Mouse (Mus musculus): ENCODE results near the gene Cmtm1.
A peak's percentile ranks its signal among the peaks of the same experiment; 100 is the strongest.
"Not testable (repeated sequence)": the region's sequence is repeated elsewhere in the genome, so short reads cannot be mapped to it uniquely, and the experiment has no call there.

Cmtm1 gene

DNA sequence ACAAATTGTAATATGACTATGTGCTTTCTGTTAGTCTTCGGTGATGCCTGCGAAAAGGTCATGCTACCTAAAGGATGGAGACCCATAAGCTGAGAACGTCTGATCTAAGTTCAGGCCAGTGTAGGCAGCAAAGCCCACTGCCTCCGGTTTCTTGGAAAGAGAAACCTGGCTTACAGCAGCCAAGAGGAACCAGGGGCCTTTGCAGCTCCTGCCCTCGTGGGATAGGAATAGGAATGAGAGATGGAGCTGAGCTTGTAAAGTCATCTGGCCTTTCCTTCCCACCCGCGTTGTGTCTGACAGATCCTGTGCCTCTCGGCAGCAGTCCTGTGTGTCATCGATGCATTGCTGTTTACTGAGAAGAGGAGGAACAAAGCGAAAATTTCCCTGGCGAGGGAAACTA is 11.3 kb upstream of the Cmtm1 start, which contains the start of gene Gm11020:
Gene Gm11020, plus strand, starts transcription at position 301 of the 400 bp plus-strand sequence.
- DNase-seq (ENCODE audit: low spot score in 2 of 2) = not testable (repeated sequence)

DNA sequence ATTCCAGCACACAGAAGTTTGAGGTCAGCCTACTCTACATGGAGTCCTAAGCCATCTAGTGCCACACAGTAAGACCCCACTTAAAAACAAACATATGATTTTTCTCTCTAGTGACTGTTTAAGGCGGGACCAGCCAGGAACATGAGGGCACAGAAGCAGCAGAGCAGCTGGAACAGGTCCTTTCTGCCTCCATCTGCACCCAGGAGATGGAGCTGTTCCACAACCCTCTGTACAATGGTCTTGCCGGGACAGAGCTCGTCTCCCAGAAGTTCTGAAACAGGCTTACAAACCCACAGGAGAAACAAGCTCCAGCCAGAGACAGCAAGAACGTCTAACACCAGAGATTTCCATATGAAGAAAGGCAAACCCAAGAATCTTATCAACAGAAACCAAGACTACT is 3.4 kb upstream of the Cmtm1 start:
- no peak for DNase-seq (ENCODE audit: low spot score in 2 of 2)

DNA sequence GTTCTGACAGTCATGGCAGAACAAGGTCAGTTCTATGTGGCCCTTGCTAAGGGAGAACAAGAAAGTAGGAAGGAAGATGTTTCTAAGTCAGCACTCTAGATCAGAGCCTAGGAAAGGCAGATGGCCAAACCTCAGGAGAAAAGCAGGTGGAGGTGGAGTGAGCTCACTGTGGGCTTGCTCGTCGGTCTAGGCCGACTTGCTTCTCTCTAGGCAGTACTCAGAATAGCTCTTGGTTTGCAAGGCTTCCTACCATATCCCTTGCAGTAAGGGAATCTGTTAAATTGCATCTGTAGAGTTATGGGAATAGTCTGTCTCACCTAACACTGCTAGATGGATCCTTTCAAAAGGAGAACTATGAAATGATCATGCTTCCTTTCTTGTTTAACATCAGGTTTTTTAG is 2.1 kb upstream of the Cmtm1 start:
- not testable (repeated sequence) for DNase-seq (ENCODE audit: low spot score in 2 of 2)

DNA sequence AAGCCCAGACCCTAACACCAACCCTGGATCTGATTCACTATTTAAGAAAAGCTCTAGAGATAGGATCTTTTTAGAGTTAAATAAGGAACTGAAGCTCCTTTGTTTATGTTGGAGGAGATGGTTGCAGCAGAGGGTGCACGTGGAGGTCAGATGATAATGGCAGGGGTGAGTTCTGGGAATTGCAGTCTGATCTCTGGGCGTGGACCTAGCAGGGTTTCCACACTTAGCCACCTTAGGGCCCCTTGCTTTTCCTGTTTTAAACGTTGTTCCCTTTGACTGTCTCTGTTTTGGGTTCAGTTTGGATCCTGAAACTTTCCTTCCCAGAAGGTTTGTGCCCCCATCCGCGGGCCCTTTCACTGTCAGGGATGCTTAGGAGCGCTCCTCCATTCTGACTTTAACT is 1.6 kb downstream of the Cmtm1 start:
- DNase-seq (ENCODE audit: low spot score in 2 of 2) = not testable (repeated sequence)

DNA sequence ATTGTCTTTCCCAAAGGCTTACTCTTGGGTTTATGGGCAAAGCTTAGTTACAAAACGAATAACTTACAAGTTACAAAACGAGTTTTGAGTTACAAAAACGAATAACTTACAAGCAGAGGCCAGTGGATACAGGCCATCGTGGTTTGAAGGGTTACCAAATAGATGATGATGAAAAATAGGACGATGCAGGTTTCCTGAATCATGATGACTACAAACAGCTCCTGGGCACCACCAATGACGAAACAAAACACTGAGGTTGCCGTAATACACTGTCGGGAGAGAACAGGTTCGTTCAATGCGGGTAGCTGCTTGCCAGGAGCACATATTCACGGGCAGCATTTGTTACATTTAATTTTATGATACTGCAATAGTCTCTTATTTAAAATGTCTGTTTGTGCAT is 5.0 kb downstream of the Cmtm1 start:
- no peak for DNase-seq (ENCODE audit: low spot score in 2 of 2)

DNA sequence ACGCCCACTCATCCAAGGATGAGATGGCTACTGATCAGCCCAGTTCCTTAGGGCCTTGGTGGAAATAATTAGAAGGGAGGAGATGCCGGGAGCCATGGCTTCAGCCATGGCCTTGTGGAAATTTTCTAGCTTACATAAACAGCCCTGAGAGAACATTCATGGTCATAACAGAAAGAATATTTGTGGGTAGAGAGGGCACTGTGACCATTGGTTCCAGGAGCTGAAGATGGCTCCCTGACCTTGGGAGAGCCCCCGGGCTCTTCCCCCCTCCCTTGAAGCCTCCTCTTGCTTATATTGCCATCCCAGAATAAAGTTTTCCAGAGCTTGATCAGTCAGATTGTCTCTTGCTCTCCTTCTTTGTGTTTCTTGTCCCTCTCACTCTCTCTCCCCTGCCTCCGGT is 7.4 kb downstream of the Cmtm1 start:
- not testable (repeated sequence) for DNase-seq (ENCODE audit: low spot score in 2 of 2)

DNA sequence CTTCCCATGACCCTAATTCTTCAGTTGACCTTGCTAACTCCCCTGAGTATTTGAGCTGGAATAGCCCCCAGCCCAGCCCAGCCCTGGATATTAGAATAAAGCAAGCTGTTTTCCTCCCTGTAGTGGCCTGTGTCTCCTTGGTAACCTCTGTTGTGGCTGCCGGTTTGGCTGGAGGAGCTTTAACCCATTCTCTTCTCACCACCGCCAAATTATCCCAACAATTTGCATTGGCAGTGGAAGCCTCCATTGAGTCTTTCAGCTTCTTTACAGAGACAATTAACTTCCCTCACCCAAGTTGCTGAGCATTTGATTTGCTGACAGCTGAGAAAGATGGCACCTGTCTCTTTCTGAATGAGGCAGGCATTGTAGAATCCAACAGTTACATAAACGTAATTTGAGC is 8.4 kb downstream of the Cmtm1 start:
- not testable (repeated sequence) for DNase-seq (ENCODE audit: low spot score in 2 of 2)

DNA sequence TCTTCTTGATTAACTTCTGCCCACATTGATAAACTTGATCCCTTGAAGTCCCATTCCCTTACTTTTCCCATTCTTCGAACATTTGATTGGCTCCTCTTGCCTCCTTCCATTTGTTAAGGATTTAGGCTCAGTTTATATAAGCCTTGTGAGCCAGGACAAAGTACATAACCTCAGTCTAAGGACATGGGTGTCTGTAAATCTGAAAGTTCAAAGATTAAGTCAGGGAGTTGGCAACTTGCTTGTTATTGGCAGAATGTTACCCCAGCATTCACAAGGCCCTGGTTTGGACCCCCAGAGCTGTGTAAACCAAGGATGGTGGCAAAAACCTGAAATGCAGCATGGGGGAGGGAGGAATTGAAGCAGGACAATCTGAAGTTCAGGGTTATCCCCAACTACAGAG is 15.5 kb downstream of the Cmtm1 start:
- no peak for DNase-seq (ENCODE audit: low spot score in 2 of 2)

DNA sequence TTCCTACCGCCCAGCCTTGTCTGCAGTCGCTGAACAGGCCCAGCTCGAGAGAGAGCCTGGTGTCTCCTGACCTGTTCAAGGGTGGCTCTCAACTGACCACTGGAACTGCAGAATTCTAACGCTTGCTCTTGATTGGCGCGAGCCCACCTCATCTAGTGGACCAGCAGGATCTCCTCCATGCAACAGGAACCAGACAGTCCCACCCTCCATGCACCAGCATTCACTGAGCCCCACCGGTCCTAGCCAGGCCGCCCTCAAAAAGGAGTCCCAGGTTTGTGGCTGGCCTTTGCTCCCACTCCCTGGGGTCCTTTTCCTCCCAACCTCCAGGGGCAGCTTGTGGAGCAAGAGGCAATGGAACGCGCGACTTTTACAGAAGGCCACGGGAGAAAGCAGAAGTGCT is 16.9 kb downstream of the Cmtm1 start, which contains the start of gene Cmtm2a:
Gene Cmtm2a, minus strand, starts transcription at position 101 of the 400 bp plus-strand sequence.
- DNase-seq (ENCODE audit: low spot score in 2 of 2) = not testable (repeated sequence)

DNA sequence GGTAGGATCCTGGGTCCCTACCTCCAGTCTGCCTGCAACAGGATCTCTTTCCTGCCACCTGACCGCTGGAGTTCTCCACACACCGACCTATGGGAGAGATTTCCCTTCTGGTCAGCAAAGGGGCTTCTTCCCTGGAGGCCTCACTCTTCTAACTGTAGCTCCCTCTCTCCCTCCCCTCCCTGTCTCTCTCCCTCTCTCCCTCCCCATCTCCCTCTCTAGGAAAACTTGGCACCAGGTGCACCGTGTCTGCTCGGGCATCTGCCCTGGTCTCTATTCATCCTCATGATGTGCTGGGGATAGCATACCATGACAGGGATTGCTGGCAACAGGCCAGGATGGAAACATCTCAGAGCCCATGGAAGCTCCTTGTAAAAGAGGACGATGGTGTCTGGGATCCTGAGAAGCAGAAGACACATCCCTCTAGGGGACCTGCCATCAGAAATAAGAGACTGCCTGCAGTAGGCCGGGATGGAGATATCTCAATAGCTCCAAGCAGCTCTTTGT is 41.0 kb downstream of the Cmtm1 start:
- DNase-seq (ENCODE audit: low spot score in 2 of 2) = no peak

DNA sequence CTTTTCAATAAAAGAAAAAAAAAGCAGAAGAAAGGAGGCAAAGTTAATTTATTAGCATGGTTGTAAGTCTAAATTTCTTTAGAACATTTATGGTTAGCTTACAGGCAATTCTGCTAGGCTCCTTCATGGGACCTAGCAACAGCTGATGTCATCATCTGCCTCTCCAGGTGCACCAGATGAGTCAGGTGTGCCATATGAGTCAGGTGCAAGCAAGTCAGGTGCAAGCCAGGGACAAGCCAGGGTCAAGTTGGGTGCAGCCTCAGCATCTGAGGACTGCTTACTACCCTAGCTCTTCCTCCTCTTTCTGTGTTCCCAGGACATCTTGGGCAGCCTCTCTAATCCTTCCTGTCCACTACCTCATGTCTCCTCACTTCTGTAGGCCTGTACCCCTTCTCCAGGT is 41.6 kb downstream of the Cmtm1 start:
- DNase-seq (ENCODE audit: low spot score in 2 of 2) = no peak

DNA sequence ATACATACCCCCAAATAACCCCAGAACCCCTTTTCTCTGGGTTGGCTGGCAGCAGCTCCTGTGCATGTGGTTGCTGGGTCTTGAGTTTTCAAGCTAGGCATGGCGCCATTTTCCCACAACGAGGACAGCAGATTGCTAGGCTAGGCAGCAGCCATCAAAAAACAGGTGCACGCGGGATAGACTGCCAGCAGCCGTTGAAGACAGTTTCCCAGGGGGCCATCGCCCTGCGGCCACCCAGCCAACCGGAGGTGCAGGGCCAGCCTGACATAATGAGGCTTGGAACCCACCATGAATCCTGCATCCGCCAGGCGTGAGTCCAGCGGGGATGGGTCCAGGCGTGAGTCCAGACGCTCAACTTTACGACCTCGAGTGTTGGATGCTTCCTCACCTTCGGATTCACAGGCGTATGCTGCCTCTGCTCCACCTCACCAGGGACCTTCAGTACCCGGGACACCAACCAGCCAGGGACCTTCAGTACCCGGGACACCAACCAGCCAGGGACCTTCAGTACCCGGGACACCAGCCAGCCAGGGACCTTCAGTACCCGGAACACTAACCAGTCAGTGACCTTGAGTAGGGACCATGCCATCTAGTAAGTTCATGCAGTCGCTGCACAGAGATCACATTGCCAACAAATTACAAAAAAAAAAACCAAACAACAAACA is 45.5 kb downstream of the Cmtm1 start:
- not testable (repeated sequence) for DNase-seq (ENCODE audit: low spot score in 2 of 2)

DNA sequence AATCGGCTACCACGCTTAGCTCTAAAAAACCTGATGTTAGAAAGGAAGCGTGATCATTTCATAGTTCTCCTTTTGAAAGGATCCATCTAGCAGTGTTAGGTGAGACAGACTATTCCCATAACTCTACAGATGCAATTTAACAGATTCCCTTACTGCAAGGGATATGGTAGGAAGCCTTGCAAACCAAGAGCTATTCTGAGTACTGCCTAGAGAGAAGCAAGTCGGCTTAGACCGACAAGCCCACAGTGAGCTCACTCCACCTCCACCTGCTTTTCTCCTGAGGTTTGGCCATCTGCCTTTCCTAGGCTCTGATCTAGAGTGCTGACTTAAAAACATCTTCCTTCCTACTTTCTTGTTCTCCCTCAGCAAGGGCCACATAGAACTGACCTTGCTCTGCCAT is 48.1 kb downstream of the Cmtm1 start:
- not testable (repeated sequence) for DNase-seq (ENCODE audit: low spot score in 2 of 2)

DNA sequence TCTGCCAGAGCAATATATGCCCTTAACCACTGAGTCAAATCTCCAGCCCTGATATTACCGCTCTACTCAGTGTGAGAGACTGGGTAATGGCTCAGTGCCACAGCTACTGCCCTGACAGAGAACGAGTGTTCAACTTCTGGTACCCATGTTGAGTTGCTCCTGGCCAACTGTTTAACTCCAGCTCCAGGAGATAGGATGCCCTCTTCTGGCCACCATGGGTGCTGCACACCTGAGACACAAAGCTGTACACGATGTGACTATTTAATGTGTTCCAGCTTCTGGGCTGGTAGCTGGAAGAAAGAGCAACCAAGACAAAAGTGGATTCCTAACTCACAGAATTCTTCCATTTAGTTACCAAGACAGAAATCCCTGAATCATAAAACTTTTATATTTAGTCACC is 56.9 kb downstream of the Cmtm1 start:
- DNase-seq (ENCODE audit: low spot score in 2 of 2) = peak; percentile 47 to 54

DNA sequence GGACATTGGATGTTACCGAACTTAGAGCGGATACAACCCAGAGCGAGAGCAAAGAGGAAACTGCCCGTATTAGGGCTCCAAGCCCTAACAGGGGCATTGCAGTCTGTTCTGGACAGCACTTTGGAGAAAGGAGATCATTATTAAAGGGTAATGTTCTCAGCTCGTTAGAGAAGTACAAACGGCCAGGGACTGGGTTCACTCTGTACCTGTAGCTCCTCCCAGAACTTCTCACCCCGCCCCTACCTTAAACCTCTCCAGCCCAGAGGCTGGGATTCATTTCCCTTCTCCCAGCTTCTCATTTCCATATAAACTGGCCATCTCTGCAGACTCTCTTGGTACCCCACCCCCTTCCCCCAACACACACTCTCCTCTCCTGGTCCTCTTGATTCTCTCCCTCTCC is 58.5 kb downstream of the Cmtm1 start:
- no peak for DNase-seq (ENCODE audit: low spot score in 2 of 2)

DNA sequence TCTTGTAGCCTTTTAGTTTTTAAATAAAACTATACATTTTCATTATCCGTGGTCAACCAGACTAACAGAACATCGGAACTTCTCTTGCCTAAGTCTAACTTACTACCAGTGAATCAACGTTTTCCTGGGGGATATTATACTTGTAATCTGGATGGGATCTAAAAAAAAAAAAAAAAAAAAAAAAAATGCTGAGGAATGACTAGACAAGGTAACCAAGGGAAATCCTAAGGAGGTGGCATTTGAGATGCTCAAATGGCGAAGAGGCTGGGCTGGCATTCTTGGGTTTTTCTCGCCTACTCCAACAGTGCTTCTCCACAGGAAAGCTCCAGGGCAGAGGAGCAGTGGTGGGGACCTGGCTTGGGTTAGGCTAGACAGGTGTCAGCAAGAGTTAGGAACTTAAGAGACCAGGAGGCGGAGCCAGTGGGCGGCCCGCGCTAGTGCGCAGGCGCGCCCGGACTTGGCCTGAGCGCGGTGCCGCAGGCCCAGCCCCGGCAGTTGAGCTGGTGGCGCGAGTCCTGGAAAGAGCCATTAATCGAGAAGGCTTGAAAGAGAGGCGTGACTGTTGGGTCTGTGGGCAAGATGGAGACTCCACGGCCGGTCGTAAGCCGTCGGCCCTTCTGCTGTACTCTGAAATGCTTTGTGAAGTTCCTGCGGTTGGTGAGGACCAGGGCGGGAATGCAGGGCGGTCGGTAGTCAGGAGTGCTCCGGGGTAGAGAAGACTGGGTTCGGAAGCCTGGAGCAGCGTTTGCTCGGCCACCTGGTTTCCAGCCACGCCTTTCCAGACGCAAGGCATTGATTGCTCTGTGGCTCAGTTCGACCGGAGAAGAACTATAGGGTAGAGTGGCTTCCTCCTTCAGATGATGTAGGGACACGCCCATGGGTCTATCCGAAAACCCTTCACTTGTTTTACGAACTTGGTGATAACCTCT is 59.2 kb downstream of the Cmtm1 start, which contains the start of gene Cklf:
Gene Cklf, plus strand, starts transcription at position 423 of the 929 bp plus-strand sequence.
- DNase-seq (ENCODE audit: low spot score in 2 of 2) = peak; percentile 86 to 90

DNA sequence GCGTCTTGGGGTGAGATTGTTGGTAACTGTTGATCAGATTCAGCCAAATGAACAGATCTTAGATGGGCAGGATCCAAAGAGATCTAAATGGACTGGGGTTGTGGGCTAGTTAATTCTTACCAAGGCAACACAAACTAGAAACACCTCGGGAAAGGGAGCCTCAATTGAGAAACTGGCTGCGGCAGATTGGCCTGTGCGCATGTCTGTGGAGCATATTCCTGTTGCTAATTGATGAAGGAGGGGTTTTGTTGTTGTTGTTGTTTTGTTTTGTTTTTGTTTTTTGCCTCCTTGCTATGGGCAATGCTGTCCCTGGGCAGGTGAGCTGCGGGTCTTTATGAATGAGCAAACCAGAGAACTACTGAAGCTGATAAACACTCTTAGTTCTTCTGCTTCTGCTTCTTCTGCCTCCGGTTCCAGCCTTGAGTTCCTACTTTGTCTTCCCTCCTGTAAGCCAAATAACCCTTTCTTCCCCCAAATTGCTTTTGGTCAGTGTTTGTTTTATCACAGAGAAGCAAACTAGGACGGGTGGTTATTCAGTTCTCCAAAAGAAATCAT is 60.4 kb downstream of the Cmtm1 start:
- no peak for DNase-seq (ENCODE audit: low spot score in 2 of 2)

DNA sequence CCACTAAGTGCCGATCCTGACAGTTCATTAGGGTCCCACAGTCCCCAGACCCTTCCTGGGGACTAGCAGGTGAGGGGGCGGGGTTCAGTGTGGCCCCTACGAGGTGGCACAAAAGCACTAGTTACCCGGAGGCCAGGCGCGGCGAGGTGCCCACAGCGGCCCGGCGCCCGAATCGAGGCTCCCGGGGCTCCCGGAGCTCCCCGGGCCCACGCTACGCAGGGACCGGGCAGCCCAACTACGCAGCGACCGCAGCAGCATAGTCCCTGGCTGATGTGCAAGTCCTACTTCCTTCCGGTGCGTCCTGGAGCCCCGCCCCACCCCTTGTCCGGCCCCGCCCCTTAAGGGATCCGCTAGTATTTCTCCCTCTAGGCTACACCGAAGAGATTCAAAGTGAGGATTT is 61.7 kb downstream of the Cmtm1 start, which contains the start of gene Tk2:
Gene Tk2, minus strand, starts transcription at position 283 of the 400 bp plus-strand sequence.
- peak; percentile 81 to 85 for DNase-seq (ENCODE audit: low spot score in 2 of 2)

DNA sequence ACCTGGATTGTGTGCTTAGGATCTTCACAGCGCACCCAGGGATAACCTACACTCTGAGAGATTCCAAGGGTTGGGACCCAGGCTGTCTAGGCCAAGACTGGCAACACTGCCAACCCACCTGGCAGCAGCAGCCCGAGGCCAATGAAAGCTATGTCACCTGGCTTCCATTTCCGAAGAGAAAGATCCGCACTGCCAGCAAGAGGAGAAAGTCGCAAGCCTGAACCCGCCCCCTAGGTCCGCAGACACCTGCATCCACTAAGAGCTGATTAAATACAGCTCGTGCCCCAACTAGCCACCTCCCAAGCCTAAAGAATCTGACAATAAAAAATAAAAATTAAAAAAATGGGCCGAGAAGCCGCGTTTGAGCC is 62.1 kb downstream of the Cmtm1 start:
- DNase-seq (ENCODE audit: low spot score in 2 of 2) = peak; percentile 50 to 54

DNA sequence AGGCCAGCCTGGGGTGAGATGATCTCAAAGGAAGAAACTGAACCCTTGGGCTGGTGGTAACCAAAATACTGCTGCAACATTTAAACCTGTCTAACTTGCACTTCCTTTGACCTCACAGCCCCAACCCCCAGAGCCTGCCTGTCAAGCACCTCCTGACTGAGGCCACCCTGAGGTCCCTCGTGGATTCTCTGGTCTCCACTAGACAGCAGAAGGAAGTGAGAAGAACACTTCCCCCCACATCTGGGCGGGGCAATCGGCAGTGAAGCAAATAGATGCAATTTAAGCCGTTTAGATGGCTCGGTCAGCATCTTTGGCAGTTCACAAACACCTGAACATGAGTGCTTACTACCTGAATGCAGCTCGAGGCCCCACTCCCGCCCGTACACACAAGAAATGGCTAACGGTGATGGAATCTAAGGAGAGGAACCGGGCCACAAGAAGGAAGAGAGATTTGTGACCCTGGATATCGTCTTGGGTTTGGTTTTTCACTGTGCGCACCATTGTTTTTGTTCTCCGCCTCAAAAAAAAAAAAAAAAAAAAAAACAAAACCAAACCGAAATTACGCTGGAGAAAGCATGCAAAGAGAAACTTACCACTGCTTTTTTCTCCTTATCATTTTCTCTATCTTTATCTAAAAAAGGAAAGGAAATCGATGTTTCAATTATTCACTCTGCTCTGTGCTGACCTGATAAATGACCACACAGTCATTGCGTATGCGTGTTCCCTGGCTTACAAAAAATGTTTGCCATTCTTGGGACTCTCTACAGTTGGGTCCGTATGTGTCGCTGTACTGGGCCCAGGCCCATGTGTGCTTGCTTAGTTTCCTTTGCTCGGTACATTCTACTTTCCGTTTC is 62.7 kb downstream of the Cmtm1 start:
- DNase-seq (ENCODE audit: low spot score in 2 of 2) = peak; percentile 95

DNA sequence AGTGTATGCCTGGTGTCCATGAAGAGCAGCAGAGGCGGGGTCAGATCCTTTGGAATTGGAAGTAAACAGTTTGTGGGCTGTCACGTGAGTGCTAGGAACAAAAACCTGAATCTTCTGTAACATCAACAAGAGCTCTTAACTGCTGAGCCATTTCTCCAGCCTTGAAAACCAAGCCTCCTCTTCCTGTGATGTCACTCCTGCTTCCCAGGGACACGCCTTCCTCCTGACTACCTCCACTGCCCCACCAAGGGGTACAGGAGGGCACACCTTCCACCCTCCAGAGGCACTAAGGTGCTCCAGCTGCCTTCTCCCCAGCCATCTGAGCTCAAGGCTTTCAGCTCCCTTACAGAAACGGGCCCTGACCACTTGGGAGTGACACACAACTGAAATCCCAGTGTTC is 63.3 kb downstream of the Cmtm1 start:
- DNase-seq (ENCODE audit: low spot score in 2 of 2) = no peak

Data from spleen, postnatal 36 days (tissue).